In the genomic region with DNA sequence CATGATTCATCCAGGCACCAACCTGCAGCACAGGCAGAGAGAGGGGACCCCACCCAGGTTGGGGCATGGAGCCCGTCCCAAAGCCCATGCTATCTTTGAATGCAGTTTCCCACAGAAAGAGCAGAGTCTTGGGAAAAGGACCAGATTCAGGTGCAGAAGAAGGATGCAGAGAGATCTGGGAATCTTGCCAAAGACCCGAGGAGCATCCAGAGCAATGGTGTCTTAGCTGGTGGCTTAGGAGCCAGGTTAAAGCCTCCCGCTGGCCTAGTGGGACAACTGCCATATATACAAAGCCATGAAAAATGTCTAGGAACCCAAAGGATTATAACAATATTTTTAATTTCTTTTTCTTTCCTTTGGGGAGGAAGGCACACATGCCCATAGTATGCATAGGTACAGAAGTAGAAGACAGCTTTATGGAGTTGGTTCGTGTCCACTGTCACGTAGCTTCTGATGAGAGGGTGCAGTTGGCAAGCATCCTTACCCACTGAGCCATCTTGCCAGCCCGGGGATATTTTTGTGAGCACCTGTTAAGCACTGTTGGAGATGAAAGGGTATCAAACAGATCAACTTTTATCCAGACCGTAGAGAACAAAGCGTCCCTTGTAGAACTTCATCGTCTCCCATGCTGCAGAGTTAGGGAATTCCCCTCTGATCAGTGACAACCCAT, we compare ENCODE assay signal across 15 mouse cellular contexts.
"Had no signal": no experiment of that assay in that cellular context is flagged by ENCODE, and none has a peak within 500 bp of the region (broad histone marks: within the 10 kb centered on the region; RNA-seq: fewer than 3 reads in every experiment).

No protein-coding gene starts in this region.

- H3K4me1 ChIP-seq: limb, embryonic 13.5 days; liver, embryonic 15.5 days; stomach, embryonic 15.5 days had no signal

- ATAC-seq: lung, postnatal 0 days; midbrain, embryonic 15.5 days had no signal

- H3K9me3 ChIP-seq: liver, embryonic 15.5 days; midbrain, embryonic 15.5 days; stomach, embryonic 15.5 days had no signal

- H3K4me3 ChIP-seq: limb, embryonic 13.5 days; liver, embryonic 15.5 days; midbrain, embryonic 15.5 days; neural tube, embryonic 12.5 days; stomach, embryonic 15.5 days had no signal

- H3K9ac ChIP-seq: limb, embryonic 13.5 days; liver, embryonic 15.5 days; midbrain, embryonic 15.5 days; neural tube, embryonic 12.5 days; stomach, embryonic 15.5 days had no signal

- H3K27ac ChIP-seq: limb, embryonic 13.5 days; liver, embryonic 15.5 days; midbrain, embryonic 15.5 days; neural tube, embryonic 12.5 days; stomach, embryonic 15.5 days had no signal

- DNase-seq: kidney, postnatal 14 days; left cerebral cortex, postnatal 4 days; lung, adult 2 months; lung, postnatal 4 days; right cerebral cortex, postnatal 4 days; spleen, adult 18-20 months; thymus, adult 2 months; thymus, postnatal 25 days had no signal

- H3K4me2 ChIP-seq: limb, embryonic 13.5 days; liver, embryonic 15.5 days; midbrain, embryonic 11.5 days; midbrain, embryonic 15.5 days; neural tube, embryonic 12.5 days; stomach, embryonic 15.5 days had no signal

- H3K27me3 ChIP-seq: limb, embryonic 13.5 days; liver, embryonic 15.5 days; midbrain, embryonic 15.5 days; neural tube, embryonic 12.5 days; stomach, embryonic 15.5 days had no signal
